Mouse (Mus musculus): ENCODE measurements at regions not wholly inside any gene's neighbourhood (a gene's known extent, or its start where the extent isn't known, plus 50 kb on each side); places are given as distances from the start of the nearest gene placed in this dataset.

DNA sequence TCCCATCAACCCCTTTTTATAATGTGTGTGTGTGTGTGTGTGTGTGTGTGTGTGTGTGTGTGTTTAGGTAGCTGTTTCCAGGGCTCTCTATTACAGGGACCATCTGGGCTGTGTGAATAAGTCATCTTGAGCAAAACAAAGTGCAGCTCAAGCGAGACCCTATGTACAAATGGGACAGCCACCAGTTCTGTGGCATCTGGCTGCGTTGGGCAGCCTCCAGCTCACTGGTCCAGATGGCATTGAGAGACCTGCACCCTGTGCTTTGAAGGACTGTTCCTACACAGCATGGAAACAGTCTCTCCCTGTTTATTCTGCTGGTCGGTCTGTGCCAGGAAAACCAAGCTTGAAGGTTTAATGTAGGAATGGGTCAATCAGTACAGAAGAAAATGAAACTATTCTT is 311.4 kb upstream of the Cdyl start:
- in situ Hi-C loops (cut with MboI; ENCODE audit: low pct_unique_long_range_greater_than_20kb in 1 of 2, low sequenced_read_pairs in 2 of 2, unreplicated experiment in 1 of 2) = no loop called here

DNA sequence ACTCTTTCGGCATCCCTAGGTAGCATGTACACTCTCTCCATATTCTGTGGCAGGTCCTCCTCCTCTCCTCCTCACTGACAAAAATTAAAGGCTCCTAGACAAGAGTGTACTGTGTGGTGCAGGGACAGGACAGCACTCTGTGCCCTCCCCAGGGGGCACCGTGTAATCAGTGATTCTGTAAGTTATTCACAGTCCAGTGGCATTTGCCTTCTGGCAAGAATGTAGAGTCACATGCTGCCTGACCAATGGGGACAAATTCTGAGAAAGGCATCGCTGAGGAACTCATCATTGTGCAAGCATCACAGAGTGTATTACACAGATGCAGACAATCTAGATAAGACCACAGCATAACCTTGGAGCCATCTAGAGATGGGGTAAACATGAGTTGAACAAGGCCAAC is 300.3 kb upstream of the Cdyl start:
- in situ Hi-C loops (cut with MboI; ENCODE audit: low pct_unique_long_range_greater_than_20kb in 1 of 2, low sequenced_read_pairs in 2 of 2, unreplicated experiment in 1 of 2) = no loop called here

DNA sequence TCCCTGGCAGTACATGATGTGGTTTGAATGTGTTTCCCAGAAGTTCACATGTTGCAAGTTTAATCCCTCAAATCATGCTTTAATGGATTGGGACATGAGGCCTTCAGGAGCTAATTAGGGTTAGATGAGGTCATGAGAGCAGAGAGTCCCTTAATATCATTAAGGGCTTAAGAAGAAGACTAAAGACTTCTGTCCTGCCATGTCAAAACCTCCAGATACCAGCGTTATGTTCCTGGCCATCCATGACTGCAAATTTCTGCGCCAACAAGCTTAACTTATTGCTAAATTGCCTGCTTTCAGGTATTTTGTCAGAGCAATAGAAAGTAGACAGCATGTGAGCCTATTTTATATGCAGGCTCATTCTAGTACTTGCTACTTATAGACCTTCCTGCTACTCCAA is 282.1 kb upstream of the Cdyl start:
- in situ Hi-C loops (cut with MboI; ENCODE audit: low pct_unique_long_range_greater_than_20kb in 1 of 2, low sequenced_read_pairs in 2 of 2, unreplicated experiment in 1 of 2) = no loop called here

DNA sequence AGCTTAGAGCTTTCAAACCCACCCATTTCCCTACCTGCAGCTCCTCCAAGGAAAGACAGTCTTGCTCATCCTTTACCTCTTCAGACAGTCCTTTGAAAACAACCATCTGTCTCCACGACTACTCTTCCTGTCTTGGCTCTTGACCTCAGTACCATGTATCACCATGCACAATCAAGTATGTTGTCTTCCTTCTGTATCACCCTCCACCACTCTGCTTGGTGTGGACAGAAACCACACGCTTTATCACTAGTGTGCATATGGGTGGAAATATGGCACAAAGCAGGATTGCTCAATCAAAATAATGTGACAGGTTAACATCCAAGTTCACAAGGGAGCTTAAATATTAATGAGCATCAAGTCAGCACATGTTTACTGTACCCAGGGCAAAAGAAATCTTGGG is 280.1 kb upstream of the Cdyl start:
- in situ Hi-C loops (cut with MboI; ENCODE audit: low pct_unique_long_range_greater_than_20kb in 1 of 2, low sequenced_read_pairs in 2 of 2, unreplicated experiment in 1 of 2) = no loop called here

DNA sequence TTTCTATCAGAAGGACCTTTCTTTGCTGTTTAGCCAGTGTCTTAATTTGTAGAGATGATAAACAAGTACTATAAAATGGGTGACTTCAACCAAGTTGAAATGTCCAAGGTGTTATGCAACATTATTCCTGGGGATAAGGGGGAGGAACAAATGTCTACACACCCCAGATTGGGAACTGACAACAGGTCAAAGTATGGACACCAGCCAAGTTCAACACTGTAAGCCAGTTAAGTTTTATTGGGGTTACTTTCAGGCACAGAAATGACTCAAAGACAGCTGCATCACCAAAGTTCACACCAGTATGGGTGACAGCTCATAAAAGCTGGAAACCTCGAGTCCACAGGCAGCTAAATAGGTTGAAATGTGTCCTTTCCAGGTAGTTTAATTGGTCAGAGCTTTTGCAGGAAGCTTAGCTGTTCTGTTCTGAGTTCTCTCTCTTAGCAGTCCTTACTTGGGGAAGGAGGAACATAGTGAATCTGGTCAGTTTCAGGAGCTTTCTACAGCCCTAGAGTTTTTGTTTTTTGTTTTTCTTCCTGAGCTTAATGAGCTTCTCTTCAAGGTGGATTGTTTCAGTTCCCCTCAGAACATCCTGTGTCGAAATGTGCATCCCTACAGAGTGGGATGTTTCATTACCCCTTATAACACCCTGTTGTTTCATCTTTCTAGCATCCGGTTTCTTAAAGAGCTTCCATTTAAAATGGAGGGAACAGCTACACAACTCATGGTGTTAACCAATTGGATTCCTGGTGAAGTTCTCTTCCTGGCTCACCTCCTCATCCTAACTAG is 279.2 kb upstream of the Cdyl start:
- in situ Hi-C loops (cut with MboI; ENCODE audit: low pct_unique_long_range_greater_than_20kb in 1 of 2, low sequenced_read_pairs in 2 of 2, unreplicated experiment in 1 of 2) = no loop called here

DNA sequence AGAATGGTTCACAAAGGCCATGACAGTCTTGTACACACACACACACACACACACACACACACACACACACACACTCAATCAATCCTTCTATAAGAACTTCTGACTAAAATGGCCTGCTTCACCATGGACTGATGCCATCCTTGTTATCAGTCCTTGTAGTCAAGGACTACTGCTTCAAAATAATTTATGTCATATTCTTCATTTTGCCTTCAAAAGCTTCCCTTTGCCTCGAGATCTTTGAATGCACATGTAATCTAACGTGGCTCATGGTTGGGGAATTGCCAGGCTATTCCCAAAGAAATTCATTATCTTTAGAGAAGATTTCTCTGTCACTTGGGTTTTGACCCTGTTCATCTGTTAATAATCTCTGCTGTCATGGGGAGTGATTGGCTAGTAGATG is 278.0 kb upstream of the Cdyl start:
- in situ Hi-C loops (cut with MboI; ENCODE audit: low pct_unique_long_range_greater_than_20kb in 1 of 2, low sequenced_read_pairs in 2 of 2, unreplicated experiment in 1 of 2) = no loop called here

DNA sequence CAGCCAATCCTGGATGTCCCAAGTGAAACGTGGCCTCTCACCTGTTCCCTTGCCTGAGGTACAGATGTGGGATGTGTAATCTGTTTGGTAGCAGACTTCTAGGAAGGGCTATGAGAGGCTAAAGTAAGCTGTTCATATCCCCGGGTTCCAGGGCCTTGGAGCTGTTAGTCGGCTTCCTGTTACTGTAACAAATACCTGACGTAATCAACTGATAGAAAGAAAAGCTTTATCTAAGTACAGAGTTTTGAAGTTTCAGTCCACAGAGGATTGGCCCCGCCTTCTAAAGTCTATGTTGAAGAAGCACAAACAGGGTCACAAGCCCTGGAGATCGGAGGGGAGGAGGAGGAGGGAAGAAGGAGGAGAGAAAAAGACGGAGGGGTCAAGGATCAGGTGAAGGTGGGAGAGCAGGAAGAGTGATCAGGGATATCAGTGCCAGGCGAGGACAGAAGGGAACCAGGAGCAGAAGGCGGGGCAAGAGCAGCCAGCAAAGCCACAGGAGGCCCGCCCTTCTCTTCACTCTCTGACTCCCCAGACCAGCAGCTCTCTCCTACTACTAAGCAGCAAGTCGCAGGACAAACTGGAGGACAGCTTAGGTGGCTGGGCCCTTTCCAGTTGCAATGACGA is 276.5 kb upstream of the Cdyl start:
- in situ Hi-C loops (cut with MboI; ENCODE audit: low pct_unique_long_range_greater_than_20kb in 1 of 2, low sequenced_read_pairs in 2 of 2, unreplicated experiment in 1 of 2) = no loop called here

DNA sequence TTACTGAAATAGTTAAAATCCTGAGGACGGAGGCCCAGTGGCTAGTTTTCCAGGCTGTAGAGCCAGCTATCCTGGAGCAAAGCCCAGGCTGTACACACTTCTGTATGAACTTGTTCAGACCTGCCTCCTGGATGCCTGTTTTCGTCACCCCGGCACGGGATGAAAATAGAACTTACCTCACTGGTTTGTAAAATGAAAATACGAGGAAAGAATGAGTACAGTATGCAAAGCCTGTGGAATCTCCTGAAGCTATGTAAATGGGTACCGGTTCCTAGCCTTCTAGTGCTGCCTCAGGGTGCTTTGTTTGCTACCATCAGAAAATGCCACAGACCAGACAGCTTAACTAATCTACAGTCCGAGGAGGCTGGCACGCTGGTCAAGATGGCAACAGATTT is 276.0 kb upstream of the Cdyl start:
- in situ Hi-C loops (cut with MboI; ENCODE audit: low pct_unique_long_range_greater_than_20kb in 1 of 2, low sequenced_read_pairs in 2 of 2, unreplicated experiment in 1 of 2) = no loop called here

DNA sequence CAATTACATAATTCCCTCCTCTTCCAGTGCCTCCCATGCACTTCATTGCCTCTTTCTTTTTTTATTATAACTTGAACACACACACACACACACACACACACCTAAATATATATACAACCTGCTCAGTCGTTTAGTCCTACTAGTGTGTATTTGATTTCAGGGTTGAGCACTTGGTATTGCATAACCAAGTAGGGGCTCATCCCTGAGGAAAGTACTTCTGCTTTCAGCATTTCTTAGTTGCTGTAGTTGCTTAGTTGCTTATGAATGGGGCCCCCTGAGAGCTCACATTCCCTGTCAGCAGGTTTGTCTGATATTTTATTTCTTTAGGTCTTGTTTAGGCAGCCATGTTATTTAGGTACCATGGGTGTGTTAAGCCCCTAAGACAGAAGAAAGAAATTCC is 271.3 kb upstream of the Cdyl start:
- in situ Hi-C loops (cut with MboI; ENCODE audit: low pct_unique_long_range_greater_than_20kb in 1 of 2, low sequenced_read_pairs in 2 of 2, unreplicated experiment in 1 of 2) = no loop called here

DNA sequence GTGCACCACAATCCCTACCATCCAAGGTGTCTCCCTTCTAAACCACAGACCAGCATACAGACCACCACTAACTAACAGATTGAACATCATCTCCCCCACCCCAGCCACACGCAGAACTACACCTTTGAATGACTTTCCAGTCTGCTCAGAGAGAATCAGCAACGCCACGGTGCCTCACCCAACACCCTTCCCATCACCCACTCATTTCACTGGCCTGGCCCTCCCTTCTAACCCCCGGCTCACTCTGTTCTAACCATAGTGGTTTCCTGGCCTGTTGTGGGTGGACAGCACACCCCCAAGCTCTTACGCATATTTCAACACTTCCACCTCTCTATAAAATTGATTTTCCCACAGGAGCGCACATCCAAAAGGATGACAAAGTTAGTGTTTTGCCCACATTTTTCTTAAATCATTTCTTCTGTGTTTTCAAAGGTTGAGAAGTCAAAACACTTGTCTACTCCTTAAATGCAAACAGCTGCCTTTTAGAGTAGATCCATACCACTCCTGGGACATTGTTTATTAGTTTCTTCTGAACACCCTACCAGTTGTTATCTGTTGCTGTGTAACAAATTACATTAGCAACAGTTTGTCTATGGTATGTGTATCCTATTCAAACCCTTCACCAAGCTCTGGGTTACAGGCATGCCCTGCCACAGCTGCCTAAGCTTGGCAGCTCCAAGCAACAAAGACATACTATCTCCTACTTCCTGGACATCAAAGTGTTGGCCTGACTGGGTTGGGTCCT is 269.7 kb upstream of the Cdyl start:
- in situ Hi-C loops (cut with MboI; ENCODE audit: low pct_unique_long_range_greater_than_20kb in 1 of 2, low sequenced_read_pairs in 2 of 2, unreplicated experiment in 1 of 2) = no loop called here

DNA sequence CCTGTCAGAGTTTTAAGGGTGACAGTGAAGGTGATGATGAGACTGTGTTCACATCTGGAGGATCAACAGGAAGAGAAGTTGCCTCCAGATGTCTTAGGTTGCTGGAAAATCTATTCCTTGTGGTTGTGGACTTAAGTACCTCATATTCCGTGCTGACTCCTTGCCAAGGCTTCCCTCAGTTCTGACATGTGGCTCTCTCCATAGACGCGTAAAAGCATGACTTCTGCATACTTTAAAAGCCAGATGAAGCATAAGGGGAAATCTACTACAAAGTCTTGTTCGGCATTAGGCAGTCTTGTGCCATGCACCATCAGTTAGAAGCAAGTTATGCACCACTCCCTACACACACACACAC is 269.1 kb upstream of the Cdyl start:
- in situ Hi-C loops (cut with MboI; ENCODE audit: low pct_unique_long_range_greater_than_20kb in 1 of 2, low sequenced_read_pairs in 2 of 2, unreplicated experiment in 1 of 2) = no loop called here

DNA sequence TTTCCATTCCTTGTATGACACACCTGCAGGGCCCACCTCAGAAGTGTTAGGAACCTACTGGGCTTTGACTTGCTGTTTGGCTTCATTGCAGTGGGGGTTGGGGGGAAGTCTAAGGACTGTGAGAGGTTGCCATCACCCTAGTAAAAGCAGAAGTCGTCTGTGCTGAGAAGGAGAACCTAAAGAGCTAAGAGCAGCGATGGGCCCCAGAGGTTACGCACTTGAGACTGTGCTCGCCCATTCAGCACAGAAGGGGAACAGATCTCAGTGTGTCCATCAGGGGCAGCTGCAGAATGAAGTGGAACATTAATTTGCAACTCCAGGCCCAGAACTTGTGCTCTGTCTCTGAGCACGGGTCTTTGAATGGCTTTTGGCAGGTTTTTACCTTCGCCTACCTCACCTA is 267.5 kb upstream of the Cdyl start:
- in situ Hi-C loops (cut with MboI; ENCODE audit: low pct_unique_long_range_greater_than_20kb in 1 of 2, low sequenced_read_pairs in 2 of 2, unreplicated experiment in 1 of 2) = no loop called here

DNA sequence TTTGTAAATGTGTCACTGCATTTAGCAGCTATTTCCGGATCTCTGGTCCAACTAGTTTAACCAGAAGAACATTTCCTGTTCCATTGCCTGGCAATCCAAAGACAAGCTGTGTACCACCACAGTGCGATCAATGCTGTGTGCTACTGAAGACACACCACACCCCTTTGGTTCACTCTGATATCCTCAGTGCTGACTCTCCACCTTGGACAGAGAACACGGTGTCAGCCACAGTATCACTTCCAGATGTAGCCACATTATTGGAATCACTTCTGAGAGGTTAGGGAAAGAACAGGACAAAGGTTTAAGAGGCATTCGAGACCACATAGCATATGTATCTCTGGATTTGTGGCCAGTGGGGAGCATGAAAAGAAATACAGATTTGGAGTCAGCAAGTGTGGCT is 264.4 kb upstream of the Cdyl start:
- in situ Hi-C loops (cut with MboI; ENCODE audit: low pct_unique_long_range_greater_than_20kb in 1 of 2, low sequenced_read_pairs in 2 of 2, unreplicated experiment in 1 of 2) = no loop called here

DNA sequence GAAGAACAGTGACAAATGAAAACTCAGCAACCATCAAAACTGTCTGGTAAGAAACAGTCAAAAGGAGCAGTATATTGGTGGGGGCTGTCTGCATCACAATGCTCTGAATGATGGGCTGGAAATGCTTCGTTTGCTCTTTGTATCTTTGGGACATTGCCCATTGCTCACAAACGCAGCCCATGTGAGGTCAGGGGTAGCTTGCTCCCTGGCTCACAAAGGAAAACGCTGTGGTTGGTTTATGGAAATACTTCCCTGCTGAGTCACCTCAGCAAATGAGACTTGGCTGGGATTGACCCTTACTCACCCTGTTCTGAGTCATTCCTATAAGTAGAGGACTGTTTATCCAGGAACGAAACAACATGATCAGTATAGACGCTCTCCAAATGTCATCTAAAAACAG is 264.0 kb upstream of the Cdyl start:
- in situ Hi-C loops (cut with MboI; ENCODE audit: low pct_unique_long_range_greater_than_20kb in 1 of 2, low sequenced_read_pairs in 2 of 2, unreplicated experiment in 1 of 2) = no loop called here

DNA sequence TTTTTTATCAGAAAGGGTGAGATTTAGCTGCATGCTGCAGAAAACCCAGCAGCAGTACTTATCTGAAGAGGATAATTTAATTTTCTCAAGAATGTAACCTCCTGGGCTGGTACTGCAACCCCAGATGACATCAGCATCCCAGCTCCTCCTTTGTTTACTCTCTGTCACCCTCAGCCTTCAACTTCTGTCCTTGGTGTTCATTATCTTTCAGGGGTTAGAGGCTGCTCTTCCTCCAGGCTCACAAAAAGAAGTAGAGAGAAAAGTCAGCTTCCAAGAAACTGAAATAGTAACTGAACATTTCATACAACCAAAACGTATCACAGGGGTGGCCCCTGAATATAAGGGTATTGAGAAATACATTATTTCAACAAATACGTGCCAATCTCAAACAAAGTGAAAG is 262.5 kb upstream of the Cdyl start:
- in situ Hi-C loops (cut with MboI; ENCODE audit: low pct_unique_long_range_greater_than_20kb in 1 of 2, low sequenced_read_pairs in 2 of 2, unreplicated experiment in 1 of 2) = no loop called here

DNA sequence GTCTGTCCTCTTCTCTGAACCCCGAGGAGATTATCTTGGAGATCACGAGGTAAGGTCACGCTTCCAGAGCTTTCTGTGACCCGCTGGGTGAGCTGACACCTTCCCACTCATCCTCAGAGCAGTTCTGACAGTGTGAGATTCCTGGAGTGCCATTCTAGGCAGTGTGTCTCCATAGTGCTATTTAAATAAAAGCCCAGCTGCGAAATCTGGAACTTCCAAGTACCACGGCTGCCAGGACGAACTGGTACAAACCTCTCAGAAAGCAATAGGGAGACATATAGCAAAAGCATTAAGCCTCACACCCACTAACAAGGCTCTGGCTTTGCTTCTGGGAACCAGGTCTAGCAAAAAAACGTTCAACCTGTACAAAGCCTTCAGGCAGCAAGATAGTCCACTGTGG is 261.4 kb upstream of the Cdyl start:
- in situ Hi-C loops (cut with MboI; ENCODE audit: low pct_unique_long_range_greater_than_20kb in 1 of 2, low sequenced_read_pairs in 2 of 2, unreplicated experiment in 1 of 2) = no loop called here

DNA sequence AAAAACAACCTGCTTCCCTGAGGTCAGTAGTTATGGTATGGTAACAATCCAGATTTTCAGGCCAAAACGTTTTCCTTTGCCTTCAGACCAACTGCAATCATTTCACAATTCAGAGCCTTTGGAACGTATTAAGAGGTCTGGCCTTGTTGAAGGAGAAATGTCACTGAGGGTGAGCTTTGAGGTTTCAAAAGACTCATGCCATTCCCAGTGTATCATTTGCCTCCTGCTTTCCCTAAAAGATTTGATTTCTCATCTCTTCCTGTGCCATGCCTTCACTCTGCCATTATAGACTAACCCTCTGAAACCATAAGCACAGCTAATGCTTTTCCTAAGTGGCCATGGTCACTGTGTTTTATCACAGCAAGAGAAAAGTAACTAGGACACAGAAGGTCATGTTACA is 256.8 kb upstream of the Cdyl start:
- in situ Hi-C loops (cut with MboI; ENCODE audit: low pct_unique_long_range_greater_than_20kb in 1 of 2, low sequenced_read_pairs in 2 of 2, unreplicated experiment in 1 of 2) = no loop called here

DNA sequence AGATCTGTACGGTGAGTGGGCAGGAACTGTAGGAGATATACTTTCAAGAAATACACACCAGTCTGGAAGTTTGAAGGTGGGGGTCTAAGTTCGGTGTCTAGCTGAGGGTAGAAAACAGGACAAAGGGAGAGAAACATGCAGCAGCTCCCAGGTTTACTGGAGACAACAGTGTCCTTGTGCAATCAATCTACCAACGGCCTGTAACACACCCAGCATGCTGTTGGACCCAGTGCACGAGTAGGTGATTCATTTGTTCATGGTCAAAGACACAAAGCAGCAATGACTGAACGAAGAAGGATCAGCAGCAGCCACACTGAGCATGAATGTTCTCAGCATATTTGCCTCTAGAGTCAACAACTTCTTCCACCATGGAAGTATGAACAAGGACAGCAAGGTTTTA is 255.2 kb upstream of the Cdyl start:
- in situ Hi-C loops (cut with MboI; ENCODE audit: low pct_unique_long_range_greater_than_20kb in 1 of 2, low sequenced_read_pairs in 2 of 2, unreplicated experiment in 1 of 2) = no loop called here

DNA sequence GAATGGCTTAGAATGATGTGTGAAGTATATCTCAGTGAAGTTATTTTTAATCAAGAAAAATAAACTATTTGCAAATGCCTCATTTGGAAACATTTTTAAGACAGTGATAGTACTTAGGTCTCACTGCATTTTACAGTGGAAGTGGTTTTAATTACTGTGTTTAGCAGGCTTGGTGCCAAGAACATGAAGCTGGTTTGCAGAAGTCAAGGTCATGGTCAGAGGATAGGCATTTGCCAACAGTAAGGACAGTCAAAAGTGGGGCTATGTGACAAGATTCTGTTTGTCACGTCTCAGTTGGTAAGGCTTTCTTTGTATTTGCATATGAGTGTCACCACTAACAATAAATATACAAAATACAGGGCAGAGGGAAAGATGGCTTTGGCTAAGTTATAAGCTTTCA is 254.2 kb upstream of the Cdyl start:
- in situ Hi-C loops (cut with MboI; ENCODE audit: low pct_unique_long_range_greater_than_20kb in 1 of 2, low sequenced_read_pairs in 2 of 2, unreplicated experiment in 1 of 2) = no loop called here

DNA sequence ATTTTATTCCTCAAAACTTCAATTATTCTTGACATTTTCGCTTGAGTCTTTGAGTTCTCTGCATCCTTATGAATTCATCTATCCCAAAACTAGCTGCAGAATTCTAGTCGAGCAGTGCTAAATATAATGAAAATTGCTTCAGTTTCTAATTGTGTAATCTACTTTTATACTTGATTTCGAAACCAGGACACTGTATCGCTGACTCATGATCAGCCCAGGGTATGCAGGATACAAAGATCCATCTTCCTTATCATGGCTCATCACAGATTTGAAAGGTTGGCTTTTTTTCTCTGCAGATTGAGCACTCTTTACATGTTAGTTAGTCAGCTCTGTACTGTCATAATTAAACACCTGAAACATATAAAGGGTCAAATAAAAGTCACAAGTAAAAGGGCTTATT is 242.1 kb upstream of the Cdyl start:
- in situ Hi-C loops (cut with MboI; ENCODE audit: low pct_unique_long_range_greater_than_20kb in 1 of 2, low sequenced_read_pairs in 2 of 2, unreplicated experiment in 1 of 2) = no loop called here

Data from mouse embryonic stem cell (cell line).